Mouse (Mus musculus) T-helper 2 cell (primary cell): ENCODE measurements around the gene Ikzf4.
"Not testable (repeated sequence)": the region's sequence is repeated elsewhere in the genome, so short reads cannot be mapped to it uniquely, and the experiment has no call there.

Experiments
- in situ Hi-C: fragments of 300-600 bp; cut with MboI, MseI; formaldehyde crosslinking; loops from one replicate; pipeline ENCODE4 v1.15.1; 2025; ENCODE audit warnings: high pct_unique_total_duplicates

The Ikzf4 gene

GRCm38 (mm10) chr10:128640891-128641290, 4.9 kb downstream of the Ikzf4 start:
- in situ Hi-C loops, result no loop called here

GRCm38 (mm10) chr10:128639999-128640398, 5.8 kb downstream of the Ikzf4 start:
- in situ Hi-C loops, result loop anchor here (5.0 kb wide), 1 partner anchor 32 kb away; the partner anchor contains the start of gene Suox

- in situ Hi-C loops, result loop anchor here (5.0 kb wide), 1 partner anchor 35 kb away; the partner anchor contains the start of gene Suox
Measured at GRCm38 (mm10) chr10:128637011-128637410, 8.8 kb downstream of the Ikzf4 start.

- in situ Hi-C loops, result loop anchor here (5.0 kb wide), 1 partner anchor 36 kb away; the partner anchor contains the start of gene Suox
Measured at GRCm38 (mm10) chr10:128636561-128636960, 9.2 kb downstream of the Ikzf4 start.

GRCm38 (mm10) chr10:128635697-128636096, 10.1 kb downstream of the Ikzf4 start:
- in situ Hi-C loops, result loop anchor here (5.0 kb wide), 1 partner anchor 37 kb away; the partner anchor contains the start of gene Suox

- in situ Hi-C loops, result no loop called here
Measured at GRCm38 (mm10) chr10:128631571-128631970, 14.2 kb downstream of the Ikzf4 start.

- in situ Hi-C loops, result not testable (repeated sequence)
Measured at GRCm38 (mm10) chr10:128630306-128630705, 15.5 kb downstream of the Ikzf4 start.

GRCm38 (mm10) chr10:128629746-128630145, 16.0 kb downstream of the Ikzf4 start:
- in situ Hi-C loops, result loop anchor here (10.0 kb wide), 1 partner anchor 1705 kb away; no protein-coding TSS in a partner anchor

GRCm38 (mm10) chr10:128627398-128628317, 18.1 kb downstream of the Ikzf4 start:
- in situ Hi-C loops, result loop anchor here (10.0 kb wide), 1 partner anchor 1707 kb away; no protein-coding TSS in a partner anchor

- in situ Hi-C loops, result loop anchor here (10.0 kb wide), 1 partner anchor 1708 kb away; no protein-coding TSS in a partner anchor
Measured at GRCm38 (mm10) chr10:128626311-128627310, 19.2 kb downstream of the Ikzf4 start, which contains the start of gene Rps26. TSS of gene Rps26 (minus strand) at chr10:128626747.

GRCm38 (mm10) chr10:128625287-128625894, 20.4 kb downstream of the Ikzf4 start:
- in situ Hi-C loops, result loop anchor here (10.0 kb wide), 1 partner anchor 1709 kb away; no protein-coding TSS in a partner anchor

GRCm38 (mm10) chr10:128623106-128623613, 22.6 kb downstream of the Ikzf4 start:
- in situ Hi-C loops, result loop anchor here (10.0 kb wide), 1 partner anchor 1712 kb away; no protein-coding TSS in a partner anchor

GRCm38 (mm10) chr10:128622702-128623101, 23.1 kb downstream of the Ikzf4 start:
- in situ Hi-C loops, result loop anchor here (10.0 kb wide), 1 partner anchor 1712 kb away; no protein-coding TSS in a partner anchor

- in situ Hi-C loops, result loop anchor here (10.0 kb wide), 1 partner anchor 1713 kb away; no protein-coding TSS in a partner anchor
Measured at GRCm38 (mm10) chr10:128621986-128622520, 23.7 kb downstream of the Ikzf4 start.

GRCm38 (mm10) chr10:128620241-128620640, 25.6 kb downstream of the Ikzf4 start:
- in situ Hi-C loops, result loop anchor here (10.0 kb wide), 1 partner anchor 1715 kb away; no protein-coding TSS in a partner anchor

- in situ Hi-C loops, result loop anchor here (5.0 kb wide), 1 partner anchor 52 kb away; the partner anchor contains the start of gene Pa2g4
Measured at GRCm38 (mm10) chr10:128619148-128619547, 26.6 kb downstream of the Ikzf4 start.

GRCm38 (mm10) chr10:128618570-128618969, 27.2 kb downstream of the Ikzf4 start:
- in situ Hi-C loops, result loop anchor here (5.0 kb wide), 1 partner anchor 51 kb away; the partner anchor contains the start of gene Pa2g4

- in situ Hi-C loops, result loop anchor here (5.0 kb wide), 1 partner anchor 49 kb away; the partner anchor contains the start of gene Pa2g4
Measured at GRCm38 (mm10) chr10:128615798-128616448, 29.9 kb downstream of the Ikzf4 start.

GRCm38 (mm10) chr10:128614934-128615333, 30.9 kb downstream of the Ikzf4 start:
- in situ Hi-C loops, result loop anchor here (5.0 kb wide), 1 partner anchor 48 kb away; the partner anchor contains the start of gene Pa2g4
